Mouse (Mus musculus): ENCODE results near the gene Polm.

Polm gene

DNA sequence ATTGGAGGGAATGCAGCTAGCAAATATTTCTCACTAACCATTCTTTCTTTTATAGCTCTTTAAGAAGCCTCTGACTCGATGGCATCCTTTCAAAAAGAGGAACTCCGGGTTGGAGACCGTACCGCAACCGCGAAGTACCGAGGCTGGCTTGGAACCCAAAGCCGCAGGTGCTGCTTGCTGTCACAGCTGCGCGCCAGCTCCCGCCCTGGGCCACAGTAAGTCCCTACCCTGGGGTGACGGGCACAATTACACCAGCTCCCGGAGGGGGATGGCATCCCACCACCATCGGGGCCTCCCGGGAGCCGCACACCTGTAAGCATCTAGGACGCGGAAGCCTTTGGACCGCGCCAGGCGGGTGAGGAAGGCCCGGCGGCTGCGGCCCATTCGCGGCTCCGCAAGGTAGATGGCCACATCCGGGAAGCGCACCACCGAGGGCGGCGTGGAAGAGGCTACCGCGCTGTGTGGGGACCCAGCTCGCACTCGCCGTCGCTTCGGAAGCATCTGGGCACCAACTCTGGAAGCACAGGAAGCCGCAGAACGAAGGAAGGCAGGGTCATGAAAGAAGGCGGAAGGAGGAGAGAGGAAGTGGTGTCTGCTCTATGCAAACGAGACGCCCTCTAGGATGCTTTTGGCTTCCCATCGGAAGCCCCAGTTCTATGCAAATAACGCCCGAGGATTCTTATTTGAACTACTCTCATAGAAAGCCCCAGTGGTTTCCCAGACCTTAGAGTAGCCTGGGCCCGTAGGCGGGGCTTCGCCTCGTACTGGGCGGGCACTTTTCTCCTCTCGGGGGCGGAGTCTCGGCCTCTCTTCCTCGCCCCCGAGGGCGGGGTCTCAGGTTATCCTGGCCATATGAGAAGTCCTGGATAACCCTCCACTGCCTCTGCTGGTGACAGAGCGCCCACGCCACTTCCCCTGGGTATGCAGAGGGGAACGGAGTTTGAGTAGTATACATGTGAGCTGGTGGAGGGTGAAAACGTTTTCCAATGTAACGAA lies at the start of gene Polm:
TSS of gene Polm (minus strand) at position 766 of the 996 bp plus-strand sequence.
- DNase-seq (ENCODE audit: low spot score) = peak; percentile 71

DNA sequence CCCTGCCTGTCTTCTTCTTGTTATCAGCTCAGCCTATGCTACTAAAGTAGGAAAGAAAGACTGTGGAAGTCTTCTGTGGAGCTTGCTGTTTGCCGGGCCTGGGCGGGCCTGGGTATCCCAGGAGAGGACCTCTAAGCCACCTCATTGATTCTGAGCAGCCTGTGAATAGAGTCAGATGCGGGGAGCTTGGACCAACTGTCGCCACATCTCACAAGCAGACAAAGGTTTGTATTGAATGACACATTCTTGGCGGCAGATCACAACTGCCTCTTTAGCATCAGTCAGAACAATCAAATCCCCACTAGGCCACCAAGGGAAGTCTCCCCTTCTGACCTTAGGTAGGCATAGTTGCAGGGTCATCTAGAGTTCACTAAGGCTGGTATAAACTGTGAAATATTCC lies 49.4 kb upstream of the Polm start:
- DNase-seq (ENCODE audit: low spot score) = no peak

DNA sequence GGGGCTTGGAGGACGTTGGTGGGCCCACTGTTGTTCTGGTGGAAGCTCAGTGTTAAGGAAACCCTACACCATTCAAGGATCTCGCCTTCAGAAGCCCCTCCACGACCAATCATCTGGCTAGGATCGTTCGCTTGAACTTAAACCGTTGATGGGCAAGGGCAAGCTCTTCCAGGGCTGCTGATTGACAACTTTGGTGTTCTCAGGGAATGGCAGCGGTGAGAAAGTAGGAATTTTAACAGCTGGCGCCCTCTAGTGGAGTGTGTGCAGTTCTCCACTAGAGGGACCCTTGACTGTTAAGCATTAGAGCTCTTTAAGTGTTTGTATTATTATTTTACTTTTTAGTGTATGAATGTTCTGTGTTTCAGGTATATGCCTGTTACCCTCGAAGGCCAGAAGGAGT lies 48.4 kb upstream of the Polm start:
- no peak for DNase-seq (ENCODE audit: low spot score)

- DNase-seq (ENCODE audit: low spot score) = no peak
Observed at GRCm38 (mm10) chr11:5882518-5882917, 44.7 kb upstream of the Polm start.

- no peak for DNase-seq (ENCODE audit: low spot score)
Observed at GRCm38 (mm10) chr11:5879905-5880304, 42.1 kb upstream of the Polm start.

GRCm38 (mm10) chr11:5878661-5879060 lies 40.8 kb upstream of the Polm start:
- no peak for DNase-seq (ENCODE audit: low spot score)

GRCm38 (mm10) chr11:5877921-5878526 lies 40.2 kb upstream of the Polm start, which contains the start of gene Pold2:
Gene Pold2, minus strand, starts transcription at chr11:5878292.
- peak; percentile 91 for DNase-seq (ENCODE audit: low spot score)

GRCm38 (mm10) chr11:5877421-5877820 lies 39.6 kb upstream of the Polm start:
- DNase-seq (ENCODE audit: low spot score) = no peak

GRCm38 (mm10) chr11:5873192-5873591 lies 35.4 kb upstream of the Polm start:
- no peak for DNase-seq (ENCODE audit: low spot score)

GRCm38 (mm10) chr11:5872707-5873106 lies 34.9 kb upstream of the Polm start:
- no peak for DNase-seq (ENCODE audit: low spot score)

DNA sequence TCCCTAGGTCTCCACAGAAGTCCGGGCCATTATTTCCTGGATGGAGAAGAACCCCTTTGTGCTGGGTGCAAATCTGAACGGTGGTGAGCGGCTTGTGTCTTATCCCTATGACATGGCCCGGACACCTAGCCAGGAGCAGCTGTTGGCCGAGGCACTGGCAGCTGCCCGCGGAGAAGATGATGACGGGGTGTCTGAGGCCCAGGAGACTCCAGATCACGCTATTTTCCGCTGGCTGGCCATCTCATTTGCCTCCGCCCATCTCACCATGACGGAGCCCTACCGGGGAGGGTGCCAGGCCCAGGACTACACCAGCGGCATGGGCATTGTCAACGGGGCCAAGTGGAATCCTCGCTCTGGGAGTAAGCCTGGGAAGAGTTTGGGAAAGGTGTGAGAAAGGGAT lies 32.3 kb upstream of the Polm start:
- DNase-seq (ENCODE audit: low spot score) = no peak

DNA sequence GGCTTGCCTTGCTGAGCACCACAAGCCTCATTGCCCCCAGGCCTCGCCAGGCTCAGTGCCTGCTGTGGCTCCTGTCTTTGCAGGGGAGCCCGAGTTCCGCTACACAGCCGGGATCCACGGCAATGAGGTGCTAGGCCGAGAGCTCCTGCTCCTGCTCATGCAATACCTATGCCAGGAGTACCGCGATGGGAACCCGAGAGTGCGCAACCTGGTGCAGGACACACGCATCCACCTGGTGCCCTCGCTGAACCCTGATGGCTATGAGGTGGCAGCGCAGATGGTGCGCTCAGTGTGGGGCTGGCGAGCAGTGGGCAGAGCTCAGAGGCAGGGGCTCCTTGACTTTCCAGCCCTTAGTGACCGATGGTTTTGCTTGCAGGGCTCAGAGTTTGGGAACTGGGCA lies 31.5 kb upstream of the Polm start:
- no peak for DNase-seq (ENCODE audit: low spot score)

DNA sequence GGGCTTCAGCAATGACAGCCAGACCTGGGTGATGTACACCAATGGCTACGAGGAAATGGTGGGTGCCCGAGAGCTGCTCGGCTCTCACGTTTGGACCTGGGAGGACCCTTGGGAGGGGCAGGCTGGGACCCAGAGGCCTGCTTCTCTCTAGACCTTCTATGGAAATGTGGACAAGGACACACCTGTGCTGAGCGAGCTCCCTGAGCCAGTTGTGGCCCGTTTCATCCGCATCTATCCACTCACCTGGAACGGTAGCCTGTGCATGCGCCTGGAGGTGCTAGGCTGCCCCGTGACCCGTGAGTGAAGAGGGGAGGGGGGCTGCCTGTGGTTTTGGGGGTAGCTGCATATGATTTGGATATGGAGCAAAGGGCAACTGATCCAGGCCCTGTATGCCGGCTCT lies 30.5 kb upstream of the Polm start:
- no peak for DNase-seq (ENCODE audit: low spot score)

GRCm38 (mm10) chr11:5867196-5867595 lies 29.4 kb upstream of the Polm start:
- no peak for DNase-seq (ENCODE audit: low spot score)

GRCm38 (mm10) chr11:5862394-5863105 lies 24.7 kb upstream of the Polm start:
- DNase-seq (ENCODE audit: low spot score) = no peak

GRCm38 (mm10) chr11:5861678-5862393 lies 24.0 kb upstream of the Polm start, which contains the start of gene Aebp1:
Gene Aebp1, plus strand, starts transcription at chr11:5861947.
- peak; percentile 56 for DNase-seq (ENCODE audit: low spot score)

GRCm38 (mm10) chr11:5860639-5861038 lies 22.8 kb upstream of the Polm start:
- DNase-seq (ENCODE audit: low spot score) = no peak

DNA sequence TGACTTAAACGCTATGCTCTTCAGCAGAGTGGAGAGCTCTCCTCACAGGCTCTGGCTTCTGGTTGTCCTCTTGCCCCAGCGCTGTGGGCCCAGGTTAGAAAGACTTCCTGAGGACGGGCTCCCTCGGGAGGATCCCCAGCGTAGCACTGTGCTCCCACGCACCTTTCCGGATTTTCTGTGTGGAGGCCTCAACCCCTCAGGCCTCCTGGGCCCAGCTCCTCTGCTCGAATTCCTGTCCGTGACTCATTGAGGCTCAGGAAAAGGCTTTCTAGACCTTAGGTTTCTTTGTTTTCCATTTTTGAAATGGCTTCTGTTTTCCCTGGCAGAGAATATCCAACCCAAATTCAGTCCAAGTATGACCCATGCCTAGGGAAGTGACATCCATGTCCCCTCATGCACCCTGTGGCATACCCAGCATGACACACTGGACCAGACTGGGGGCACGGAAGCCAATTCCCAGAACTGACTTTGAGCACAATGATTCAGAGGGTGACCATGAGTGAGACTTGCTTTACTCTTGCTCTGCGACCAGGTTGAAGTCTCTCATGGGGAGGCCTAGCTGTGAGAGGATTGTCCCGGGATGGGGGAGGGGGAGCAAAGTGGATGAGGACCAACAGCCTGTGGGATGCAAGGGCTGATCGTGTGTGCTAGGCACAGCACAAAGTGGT lies 22.2 kb upstream of the Polm start:
- no peak for DNase-seq (ENCODE audit: low spot score)

DNA sequence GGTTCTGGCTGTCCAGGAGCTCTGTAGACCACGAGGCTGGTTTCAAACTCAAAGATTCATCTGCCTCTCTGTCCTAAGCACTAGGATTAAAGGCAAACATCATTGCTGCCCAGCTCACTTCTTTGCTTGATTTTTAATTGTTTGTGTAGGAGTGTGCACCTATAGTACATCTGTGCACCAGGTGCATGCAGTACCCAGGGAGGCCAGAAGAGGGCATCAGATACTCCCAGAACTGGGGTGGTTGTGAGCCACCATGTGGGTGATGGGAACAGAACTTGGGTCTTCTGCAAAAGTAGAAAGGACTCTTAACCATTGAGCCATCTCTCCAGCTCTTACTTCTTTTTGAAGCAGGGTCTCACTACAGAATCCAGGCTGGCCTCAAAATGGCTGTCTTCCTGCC lies 20.9 kb upstream of the Polm start:
- DNase-seq (ENCODE audit: low spot score) = no peak

DNA sequence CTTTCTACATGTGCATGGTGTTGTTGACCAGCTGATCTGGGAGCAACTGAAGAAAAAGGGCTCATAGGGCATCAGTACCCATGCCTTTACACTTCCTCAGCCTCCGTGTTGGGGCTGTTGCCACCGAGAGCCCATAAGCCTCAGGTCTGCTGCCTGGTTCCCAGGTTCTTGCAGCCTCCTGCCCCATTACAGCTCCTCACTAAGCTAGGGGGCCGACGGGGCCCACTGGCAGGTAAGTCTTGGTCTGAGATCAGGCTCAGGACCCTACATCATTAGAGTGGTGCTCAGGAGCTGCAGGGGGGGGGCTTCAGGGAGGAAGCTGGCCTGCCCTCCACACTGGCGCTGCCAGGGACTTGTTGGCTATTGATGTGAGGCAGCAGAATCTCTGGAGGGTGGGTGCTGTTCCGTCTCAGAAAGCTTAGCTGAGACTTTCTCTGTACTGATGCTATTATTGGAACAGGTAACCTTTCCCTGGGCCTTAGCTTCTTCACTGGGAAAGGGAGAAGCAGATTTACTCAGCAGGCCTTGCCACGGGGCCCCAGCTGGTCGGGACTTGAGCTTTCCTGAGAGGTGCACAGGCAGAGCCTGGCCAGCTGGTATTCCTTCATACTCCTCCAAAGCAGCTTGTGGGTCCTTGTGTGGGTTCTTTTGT lies 18.8 kb upstream of the Polm start:
- DNase-seq (ENCODE audit: low spot score) = no peak

GRCm38 (mm10) chr11:5855902-5856301 lies 18.1 kb upstream of the Polm start:
- DNase-seq (ENCODE audit: low spot score) = no peak
